Mouse (Mus musculus) bone marrow macrophage, adult 2 months (primary cell): ENCODE measurements around the gene Pacs2.

Experiments
- CTCF ChIP-seq: IDR thresholded peaks from 2 replicates; pipeline ENCODE4 v1.5.1; 2012; ENCODE audit warnings: low read depth, mild to moderate bottlenecking, low read length, moderate library complexity
- POLR2A ChIP-seq: IDR thresholded peaks from 2 replicates; pipeline ENCODE4 v1.6.1; 2012; ENCODE audit warnings: mild to moderate bottlenecking, low read depth, low read length, borderline replicate concordance

DNA sequence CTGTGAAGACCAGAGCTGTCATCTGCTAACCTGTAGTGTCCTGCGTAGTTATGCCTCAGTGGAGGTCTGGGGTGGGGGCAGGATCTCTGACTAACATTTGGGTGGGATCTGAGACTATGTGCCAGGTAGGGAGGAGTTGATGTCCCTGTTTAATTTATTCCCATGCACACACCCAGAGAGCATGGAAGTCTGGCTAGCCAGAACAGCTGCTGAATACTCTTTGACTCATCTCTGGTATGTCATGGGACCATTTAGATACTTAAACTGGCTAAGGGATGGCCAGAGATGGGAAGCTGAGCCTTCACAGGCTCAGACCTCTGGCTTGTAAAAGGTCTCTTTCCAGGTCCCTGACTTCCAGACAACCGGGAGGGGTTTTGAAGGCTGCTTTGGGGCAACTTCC is 13.2 kb downstream of the Pacs2 start:
- TF ChIP-seq POLR2A (no peak), CTCF (no peak)
